Mouse (Mus musculus): ENCODE data around the gene Brd1.

Brd1 gene

DNA sequence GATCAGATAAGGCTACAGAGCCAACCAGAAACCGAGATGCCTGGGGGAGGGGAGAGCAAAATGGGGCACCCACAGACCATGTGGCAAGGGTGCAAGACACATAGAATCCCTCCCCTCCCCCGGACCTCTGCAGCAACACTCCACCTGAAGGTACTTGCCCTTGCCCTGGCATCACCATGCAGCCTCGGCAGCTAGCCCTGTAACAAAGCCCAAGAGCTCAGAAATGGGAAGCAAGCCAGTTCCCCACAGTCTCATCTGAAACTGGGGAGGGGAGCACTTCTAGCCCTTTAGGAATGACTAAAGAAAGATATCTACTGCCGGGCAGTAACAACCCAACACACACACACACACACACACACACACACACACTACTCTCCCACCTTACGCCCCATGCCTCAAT, 53.1 kb downstream of the Brd1 start:
- DNase-seq, result no peak

DNA sequence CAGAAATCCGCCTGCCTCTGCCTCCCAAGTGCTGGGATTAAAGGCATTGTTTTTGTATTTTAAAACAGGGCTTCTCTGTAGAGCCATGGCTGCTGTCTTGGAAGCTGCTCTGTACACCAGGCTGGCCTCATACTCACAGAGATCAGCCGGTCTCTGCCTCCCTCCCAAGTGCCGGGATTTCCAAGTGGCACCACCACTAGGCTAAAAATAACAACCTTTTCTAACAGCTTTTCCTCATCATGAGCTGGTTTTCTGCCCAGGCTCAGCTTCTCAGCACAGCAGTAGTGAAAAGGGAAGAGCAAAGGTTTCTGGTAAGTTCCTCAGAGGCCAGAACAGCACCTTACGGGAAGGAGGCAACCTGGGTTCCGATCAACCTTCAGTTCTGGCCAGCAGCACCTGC, 56.5 kb downstream of the Brd1 start:
- DNase-seq, result no peak

DNA sequence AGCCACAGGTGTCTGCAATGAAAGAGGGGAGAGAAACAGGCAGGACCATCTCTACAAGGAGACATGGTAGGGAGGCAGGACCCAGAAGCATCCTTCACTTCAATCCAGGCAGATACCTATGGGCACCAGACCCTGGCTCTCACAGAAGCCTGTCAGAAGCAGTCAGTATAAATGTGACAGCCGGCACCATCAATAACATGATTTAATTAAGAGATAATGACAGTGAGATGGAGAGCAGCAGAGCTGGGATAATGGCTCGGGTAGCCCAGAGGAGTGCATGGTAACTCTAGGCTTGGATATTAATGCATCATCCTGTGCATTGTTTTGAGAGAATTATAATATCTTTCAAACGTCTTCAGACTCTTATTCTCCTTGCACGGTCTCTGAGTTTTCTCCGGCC, 58.0 kb downstream of the Brd1 start:
- no peak for DNase-seq

DNA sequence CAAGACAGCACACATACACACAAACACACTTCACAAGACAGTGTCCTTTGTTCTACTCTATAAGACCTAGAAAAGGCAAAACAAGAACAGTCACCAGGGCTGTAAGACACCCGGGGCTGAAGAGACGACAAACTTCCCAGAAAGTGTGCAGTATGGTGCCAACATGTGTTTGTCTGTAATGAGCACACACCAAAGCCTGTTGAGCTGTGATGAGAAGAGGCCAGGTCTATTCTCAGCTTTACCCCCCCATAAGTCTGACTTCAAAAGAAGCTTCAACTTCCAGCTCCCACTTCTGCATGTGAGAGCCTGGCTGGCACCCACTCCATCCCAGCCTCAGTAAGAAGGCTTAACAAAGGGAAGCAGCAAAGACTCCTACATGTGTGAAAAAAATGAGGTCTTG, 65.3 kb downstream of the Brd1 start:
- no peak for DNase-seq

DNA sequence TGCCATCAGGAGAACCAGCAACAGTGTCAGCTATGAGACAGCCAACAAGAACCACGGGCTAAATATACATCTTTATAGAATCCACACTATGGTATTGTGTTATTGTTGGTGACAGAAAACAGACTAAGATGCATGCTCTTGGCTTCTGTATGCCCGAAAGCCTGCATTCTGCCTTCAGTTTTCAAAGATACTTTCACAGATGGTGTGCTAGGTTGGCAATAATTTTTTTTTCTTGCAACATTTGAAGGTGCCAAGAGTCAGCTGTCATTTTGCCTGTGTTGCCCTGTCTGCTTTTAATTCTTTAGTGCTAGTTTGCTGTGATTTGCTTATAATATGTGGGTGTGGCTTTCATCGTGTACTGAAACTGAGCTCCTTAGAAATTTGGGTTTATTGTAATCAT, 66.4 kb downstream of the Brd1 start:
- DNase-seq, result no peak

DNA sequence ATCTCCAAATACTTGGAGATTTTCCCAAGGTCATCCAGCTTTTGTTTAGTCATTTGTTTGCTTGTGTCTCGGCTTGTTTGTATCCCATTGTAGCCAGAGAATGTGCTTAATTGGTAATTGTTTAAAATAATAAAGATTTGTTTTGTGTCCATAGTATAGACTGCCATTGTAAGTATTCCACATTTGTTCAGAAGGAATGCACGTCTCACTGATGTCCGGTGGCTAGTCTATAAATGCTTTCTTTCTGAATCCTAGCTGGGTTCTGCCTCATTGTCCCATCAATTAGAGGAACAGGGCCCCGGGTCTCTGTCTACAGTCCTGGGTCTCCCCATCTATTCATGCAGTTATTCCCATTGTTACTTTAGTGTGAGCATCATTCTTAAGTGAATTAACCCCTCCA, 68.2 kb downstream of the Brd1 start:
- no peak for DNase-seq

DNA sequence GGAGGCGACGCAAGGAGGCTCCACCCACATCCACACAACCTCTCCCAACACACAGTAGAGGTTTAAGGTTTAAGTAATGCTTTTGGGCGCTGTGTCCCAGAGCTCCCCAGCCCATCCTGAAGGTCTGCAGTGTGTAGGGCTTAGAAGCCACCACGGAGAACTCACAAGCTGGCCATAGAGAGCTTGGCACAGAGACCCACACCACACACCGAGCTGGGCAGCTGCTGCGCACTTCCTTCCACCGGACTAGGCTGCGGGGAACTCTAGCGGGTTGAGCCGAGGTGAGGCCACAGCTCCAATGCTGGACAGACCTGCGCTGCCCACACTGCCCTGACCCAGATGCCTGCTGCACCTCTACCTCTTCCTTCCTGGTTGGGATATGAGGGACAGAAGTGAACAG, 71.0 kb downstream of the Brd1 start:
- no peak for DNase-seq

DNA sequence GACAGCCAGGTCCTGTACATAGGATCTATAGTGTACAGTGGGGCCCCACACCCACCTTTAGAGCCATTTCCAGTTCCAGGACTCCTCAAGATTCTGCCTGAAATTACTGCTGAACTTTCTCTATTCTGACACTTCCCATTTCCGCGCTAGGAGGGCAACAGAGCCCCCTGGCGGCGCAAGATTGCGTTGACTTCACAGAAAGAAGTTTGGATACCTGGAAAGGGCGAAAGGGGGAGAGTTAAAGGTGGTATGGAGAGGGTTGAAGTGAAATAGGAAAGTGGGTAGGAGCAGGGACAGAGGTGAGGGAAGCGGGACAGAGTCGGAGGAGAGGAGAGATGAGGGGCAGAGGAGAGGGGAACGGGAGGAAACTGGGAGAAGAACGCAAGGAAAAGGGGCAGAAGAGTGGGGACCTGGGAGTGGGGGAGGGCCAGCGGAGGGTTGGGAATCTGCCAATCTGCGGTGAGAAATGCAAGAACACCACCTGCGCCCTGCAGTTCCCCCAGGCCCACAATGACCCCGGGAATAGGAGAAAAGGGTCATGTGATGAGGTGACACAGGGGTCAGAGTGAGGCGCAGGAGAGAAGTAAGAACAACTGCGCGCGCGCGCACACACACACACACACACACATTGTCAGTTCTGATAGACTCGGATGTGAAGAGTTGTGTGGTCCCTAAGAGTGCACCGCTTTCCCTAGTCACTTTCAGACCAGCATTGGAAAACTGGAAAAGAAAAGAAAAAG, 71.8 kb downstream of the Brd1 start:
- peak; percentile 43 to 86 for DNase-seq

DNA sequence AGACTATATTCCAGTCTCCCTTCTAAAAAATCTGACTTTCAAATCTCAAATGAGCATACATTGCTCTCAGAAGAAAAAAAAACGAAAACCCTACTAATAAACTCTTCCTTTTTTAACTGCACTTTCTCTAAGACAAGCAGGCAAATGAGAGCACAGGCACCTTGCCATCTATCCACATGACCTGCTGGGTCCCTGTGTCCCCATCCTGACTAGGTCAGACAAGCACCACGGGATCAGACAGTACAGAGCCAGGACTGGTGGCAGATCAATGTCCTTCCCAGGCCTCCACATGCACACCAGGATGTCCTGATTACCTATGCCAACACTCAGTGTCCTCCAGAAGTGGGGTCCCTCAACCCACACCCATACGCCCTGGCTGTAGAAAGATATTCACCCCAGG, 72.4 kb downstream of the Brd1 start:
- DNase-seq, result peak in 1 of 2 experiments; percentile 19

DNA sequence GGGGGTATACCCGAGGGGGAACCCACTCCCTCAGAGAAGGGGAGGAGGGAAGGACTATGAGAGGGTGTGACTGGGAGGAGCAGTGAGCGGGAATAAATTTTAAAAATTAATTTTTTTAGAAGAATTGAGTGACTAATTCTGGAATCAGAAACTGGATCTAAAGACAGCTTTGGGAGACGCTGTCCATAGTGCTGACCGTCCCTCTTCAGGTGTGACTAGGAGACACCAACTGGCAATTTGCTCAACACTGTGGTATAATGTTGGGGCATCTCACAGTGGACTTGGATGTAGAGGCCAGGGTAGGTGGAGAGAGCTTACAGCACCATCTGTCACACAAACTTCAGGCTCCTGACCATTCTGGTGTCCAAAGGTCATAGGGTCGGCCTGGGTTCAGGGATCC, 82.0 kb downstream of the Brd1 start:
- DNase-seq, result peak in 1 of 2 experiments; percentile 20

DNA sequence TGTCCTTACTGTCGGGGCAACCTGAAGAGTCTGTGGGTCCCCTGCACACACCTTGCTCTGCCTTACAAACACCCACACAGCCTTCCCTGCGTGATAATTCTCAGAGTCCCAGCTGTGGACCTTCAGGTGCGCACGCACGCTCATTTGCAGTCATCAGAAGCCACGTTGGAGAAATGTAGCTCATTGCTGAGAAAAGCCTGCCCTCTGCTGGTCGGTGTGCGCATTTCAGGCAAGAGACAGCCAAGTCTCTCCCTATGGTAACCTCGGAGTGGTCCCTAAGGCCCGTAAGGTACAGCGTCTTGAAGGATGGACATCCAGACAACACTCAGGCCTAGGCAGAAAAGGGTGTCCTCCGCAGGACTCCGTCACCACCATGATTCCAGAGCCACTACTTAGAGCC, 83.0 kb downstream of the Brd1 start:
- DNase-seq, result peak; percentile 32 to 82

Data from kidney, postnatal 36 days (tissue).